Mouse (Mus musculus): ENCODE measurements around the gene Mip. TPM values are rescaled to one million over a fixed set of nuclear protein-coding genes. Genes with fewer than 3 reads are reported as not detected.
"Not testable (repeated sequence)": the region's sequence is repeated elsewhere in the genome, so short reads cannot be mapped to it uniquely, and the experiment has no call there.

Mip gene
- total RNA-seq, 2 experiments from 2014 or later = not detected

DNA sequence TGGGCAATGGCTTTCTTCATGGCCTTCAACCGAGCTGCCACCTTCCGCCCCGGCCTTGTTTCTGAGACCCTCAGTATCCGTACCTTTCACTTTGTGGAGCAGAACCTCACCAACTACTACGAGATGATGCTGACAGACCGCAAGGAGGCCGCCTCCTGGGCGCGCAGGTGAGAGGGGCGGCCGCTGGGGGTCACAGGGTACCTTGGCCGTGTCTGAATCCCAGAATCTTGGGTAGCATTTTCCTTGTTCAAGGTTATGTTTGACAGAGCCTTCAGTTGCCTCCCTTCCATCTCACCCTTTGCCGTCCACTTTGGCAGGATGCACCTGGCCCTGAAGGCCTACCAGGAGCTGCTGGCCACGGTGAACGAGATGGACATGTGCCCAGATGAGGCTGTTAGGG lies 18.5 kb downstream of the Mip start:
- no peak for DNase-seq (ENCODE audit: low spot score in 2 of 2)

DNA sequence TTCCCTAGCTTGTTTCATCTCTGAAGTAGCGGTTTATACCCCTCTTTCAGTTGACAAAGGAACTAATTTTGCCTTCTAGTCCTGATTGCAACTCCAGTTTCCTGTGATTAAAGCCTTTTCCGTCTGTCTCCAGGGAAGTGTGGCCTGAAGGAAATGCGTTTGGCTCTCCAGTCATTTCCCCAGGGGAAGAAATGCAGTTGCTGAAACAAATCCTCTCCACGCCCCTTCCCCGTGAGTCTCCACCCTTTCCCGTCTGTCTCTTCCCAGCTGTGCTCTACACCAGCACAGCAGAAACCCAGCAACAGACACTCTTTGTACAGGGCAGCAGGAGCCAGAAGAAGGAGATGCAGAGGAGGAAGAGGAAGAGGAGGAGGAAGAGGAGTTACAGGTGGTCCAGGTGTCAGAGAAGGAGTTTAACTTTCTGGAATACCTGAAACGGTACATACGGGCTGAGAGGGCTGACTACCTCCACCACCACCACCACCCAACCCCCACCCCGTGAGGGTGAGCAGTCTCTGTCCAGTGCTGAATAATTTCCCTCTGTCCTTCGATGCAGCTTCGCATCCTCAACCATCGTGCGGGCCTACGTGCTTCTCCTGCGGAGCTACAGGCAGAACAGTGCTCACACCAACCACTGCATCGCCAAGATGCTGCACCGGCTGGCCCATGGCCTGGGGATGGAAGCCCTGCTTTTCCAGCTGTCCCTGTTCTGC lies 21.5 kb downstream of the Mip start:
- DNase-seq (ENCODE audit: low spot score in 2 of 2) = no peak

- no peak for DNase-seq (ENCODE audit: low spot score in 2 of 2)
Observed at GRCm38 (mm10) chr10:128250565-128250964, 24.9 kb downstream of the Mip start.

GRCm38 (mm10) chr10:128253677-128254255 lies 28.1 kb downstream of the Mip start, which contains the start of gene Apon:
Gene Apon, plus strand, starts transcription at chr10:128254096.
- DNase-seq (ENCODE audit: low spot score in 2 of 2) = no peak

- DNase-seq (ENCODE audit: low spot score in 2 of 2) = no peak
Observed at GRCm38 (mm10) chr10:128255925-128256324, 30.3 kb downstream of the Mip start.

DNA sequence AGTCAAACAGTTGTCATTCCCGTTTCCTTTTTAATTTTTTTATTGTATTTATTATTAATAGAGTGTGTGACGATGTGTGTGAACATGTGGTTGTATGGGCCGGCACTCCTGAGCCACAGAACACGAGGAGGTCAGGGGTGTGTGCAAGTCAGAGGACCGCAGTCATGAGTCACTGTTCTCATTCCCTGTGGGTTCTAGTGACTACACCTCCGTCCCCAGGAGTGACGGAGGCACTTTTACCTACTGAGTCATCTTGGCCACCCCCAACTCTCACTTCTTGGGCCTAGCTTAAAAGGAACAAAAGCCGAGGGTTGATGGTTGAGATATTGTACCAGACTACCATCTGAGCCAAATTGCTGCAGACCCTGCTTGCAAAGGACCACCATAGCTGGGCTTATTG lies 30.7 kb downstream of the Mip start:
- DNase-seq (ENCODE audit: low spot score in 2 of 2) = no peak

GRCm38 (mm10) chr10:128258953-128259352 lies 33.3 kb downstream of the Mip start:
- no peak for DNase-seq (ENCODE audit: low spot score in 2 of 2)

- no peak for DNase-seq (ENCODE audit: low spot score in 2 of 2)
Observed at GRCm38 (mm10) chr10:128259946-128260345, 34.3 kb downstream of the Mip start.

- DNase-seq (ENCODE audit: low spot score in 2 of 2) = not testable (repeated sequence)
Observed at GRCm38 (mm10) chr10:128260376-128260775, 34.7 kb downstream of the Mip start.

- DNase-seq (ENCODE audit: low spot score in 2 of 2) = no peak
Observed at GRCm38 (mm10) chr10:128262300-128262699, 36.7 kb downstream of the Mip start.

DNA sequence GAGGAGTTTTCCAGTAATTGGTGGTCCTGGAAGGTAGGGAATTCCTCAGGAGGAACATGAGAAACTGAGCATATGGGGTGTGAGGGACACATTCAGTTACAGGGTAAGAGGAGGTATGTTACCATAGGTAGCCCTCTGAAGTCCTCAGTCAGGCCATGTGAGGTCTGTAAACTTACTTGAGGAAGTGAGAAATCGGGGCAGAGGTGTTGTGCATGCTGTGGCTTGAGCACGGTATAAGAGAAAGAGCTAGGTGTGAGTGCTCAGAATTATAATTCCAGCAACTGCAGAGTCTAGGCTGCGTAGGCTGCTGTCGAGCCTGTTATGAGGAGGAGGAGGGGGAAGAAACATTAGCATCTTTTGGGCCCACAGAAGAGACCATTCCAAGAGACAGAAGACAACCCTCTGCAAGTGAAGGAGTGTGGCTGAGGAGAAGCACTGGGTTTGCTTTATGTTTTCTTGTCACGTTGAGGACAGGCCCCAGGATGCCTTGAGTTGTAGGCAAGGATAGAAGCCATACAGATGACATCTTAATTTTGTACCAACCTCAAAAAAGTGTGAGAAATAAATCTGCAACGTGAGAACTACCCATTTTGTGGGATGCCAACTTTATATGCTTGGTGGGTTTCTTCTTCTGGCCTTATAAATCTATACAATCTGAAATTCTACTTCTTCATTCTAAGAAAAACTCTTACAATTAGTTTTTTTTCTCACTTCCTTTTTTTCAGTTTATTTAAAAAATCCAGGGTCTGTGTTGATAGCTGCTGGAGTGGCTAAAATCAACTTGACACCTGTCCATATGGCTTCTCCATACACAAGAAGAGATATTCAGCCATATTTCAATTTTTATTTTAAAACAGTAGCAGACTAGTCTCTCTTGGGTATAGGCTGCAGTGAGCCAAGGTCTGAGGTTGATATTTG lies 38.0 kb downstream of the Mip start:
- no peak for DNase-seq (ENCODE audit: low spot score in 2 of 2)

DNA sequence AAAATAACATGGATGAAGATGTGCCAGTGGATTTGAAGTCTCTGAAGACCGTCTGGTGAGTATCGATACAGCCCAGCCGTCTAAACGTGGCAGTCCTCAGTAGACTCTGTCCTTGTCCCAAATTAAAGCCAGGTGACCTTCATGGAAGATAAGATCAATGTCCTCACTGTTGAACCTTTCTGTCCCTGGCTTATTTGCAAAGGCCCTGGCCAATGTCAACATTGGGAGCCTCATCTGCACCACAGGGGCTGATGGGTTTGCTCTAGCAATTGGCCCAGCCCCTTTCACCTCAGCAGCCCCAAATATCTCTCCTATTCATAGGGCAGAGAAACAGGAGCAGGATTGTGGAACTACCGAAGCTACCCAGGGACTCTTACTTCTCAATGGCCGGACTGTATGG lies 42.7 kb downstream of the Mip start, which contains the start of gene Apof:
Gene Apof, plus strand, starts transcription at position 301 of the 400 bp plus-strand sequence.
- DNase-seq (ENCODE audit: low spot score in 2 of 2) = no peak

DNA sequence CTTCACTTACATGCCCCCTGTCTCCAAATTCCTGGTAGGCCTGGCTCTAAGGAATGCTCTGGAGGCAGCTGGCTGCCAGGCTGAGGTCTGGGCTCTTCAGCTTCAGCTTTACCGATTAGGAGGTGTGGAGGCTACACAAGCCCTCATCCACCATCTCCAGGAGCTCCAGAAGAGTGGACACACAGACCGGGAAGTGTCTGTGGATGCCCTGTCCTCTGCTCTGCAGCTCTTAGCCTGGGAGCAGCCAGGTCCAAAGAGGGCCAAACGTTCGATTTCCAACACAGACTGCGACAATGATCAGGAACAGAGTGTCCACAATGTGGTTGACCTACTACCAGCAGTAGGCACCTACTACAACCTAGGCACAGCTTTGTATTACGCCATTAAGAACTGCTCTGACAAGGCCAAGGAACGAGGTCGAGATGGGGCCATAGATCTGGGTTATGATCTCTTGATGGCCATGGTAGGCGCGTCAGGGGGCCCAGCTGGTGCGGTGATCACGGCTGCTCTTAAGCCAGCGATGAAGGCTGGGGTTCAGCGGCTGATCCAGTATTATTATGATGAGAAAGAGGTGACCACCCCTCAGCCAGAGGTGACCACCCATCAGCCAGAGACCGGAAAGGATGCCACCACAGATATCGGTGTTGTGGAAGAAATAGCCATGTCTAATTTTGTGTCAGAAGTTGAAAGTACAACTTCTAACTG lies 43.7 kb downstream of the Mip start:
- no peak for DNase-seq (ENCODE audit: low spot score in 2 of 2)

DNA sequence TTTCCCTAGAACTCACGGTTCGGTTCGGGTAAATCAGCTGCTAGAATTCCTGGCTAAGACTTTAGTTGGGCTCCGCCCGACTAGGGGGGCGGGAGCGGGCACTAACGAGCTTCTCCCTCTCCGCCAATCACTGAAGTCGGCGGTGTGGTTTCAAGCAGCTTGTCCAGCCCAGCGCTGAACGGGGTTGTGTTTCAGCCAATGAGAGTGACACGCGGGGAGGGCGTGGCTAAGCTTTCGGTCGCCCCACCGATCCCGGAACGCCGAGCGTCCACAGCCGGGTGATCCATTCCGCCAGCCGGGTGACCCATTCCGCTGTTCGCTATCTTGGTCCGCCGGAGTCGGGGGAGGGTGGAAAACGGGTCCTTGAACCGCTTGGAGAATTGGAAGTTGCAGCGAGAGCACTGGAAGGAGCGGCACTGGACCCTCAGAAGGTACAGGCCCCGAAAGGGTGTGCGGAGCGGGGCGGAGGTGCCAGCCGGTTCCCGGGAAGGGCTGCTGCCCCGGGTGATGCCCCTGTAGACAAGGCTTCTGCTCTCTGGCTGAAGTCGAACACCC lies 44.7 kb downstream of the Mip start, which contains the start of gene Stat2:
Gene Stat2, plus strand, starts transcription at position 273 of the 555 bp plus-strand sequence.
- peak; percentile 96 to 98 for DNase-seq (ENCODE audit: low spot score in 2 of 2)

GRCm38 (mm10) chr10:128270866-128271265 lies 45.2 kb downstream of the Mip start:
- DNase-seq (ENCODE audit: low spot score in 2 of 2) = no peak

GRCm38 (mm10) chr10:128271883-128272282 lies 46.2 kb downstream of the Mip start:
- no peak for DNase-seq (ENCODE audit: low spot score in 2 of 2)

- not testable (repeated sequence) for DNase-seq (ENCODE audit: low spot score in 2 of 2)
Observed at GRCm38 (mm10) chr10:128272819-128273439, 47.3 kb downstream of the Mip start.

DNA sequence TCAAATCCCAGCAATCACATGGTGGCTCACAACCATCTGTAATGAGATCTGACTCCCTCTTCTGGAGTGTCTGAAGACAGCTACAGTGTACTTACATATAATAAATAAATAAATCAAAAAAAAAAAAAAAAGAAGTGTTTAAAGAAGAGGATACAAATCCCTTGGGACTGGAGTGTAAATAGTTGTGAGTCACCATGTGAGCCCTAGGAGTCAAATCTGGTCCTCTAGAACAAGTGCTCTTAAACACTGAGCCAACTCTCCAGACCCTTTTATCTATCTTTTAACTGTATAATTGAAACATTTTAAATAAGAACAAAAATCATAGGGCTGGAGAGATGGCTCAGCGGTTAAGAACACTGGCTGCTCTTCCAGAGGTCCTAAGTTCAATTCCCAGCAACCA lies 49.7 kb downstream of the Mip start:
- DNase-seq (ENCODE audit: low spot score in 2 of 2) = not testable (repeated sequence)

DNA sequence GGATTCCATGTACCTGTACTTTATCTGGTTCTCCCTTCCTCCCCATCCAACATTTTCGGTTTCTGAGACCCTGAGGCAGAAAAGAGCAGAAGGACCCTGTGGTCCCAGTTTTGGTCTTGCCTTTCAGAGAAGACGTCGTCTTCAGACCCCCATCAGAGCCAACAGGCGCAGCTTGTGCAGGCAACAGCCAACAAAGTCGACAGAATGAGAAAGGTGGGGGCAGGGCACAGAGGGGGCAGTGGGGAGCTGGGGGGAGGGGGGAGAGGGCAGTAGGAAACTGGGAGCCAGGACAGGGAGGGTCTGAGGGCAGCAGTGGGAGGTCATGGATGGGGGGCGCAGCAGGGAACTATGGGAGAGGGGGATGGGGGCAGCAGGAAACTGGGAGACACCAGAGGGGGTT lies 52.5 kb downstream of the Mip start:
- no peak for DNase-seq (ENCODE audit: low spot score in 2 of 2)

DNA sequence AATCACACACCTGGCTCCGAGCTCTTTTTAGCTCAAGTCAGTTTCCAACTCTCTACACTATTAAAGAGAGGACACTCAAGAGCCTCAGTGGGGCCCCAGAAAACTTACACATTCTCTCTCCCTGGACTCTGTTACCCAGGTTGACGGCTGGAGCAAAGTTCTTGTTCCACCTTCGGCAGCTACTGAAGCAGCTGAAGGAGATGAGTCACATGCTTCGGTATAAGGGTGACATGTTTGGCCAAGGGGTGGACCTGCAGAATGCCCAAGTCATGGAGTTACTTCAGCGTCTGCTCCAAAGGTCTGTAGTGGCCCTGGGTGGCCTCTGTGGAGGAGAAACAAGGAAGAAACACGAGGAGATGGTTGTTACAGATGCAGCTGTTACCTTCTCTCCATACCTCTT lies 55.3 kb downstream of the Mip start:
- no peak for DNase-seq (ENCODE audit: low spot score in 2 of 2)

Data from layer of hippocampus, adult 18-20 months (tissue).